Mouse (Mus musculus): ENCODE measurements around the gene Lig4. TPM values are rescaled to one million over a fixed set of nuclear protein-coding genes. Genes with fewer than 3 reads are reported as not detected.
A peak's percentile ranks its signal among the peaks of the same experiment; 100 is the strongest.

Lig4 gene
- polyA plus RNA-seq, 1 experiment from 2014 or later: 4.2 TPM

DNA sequence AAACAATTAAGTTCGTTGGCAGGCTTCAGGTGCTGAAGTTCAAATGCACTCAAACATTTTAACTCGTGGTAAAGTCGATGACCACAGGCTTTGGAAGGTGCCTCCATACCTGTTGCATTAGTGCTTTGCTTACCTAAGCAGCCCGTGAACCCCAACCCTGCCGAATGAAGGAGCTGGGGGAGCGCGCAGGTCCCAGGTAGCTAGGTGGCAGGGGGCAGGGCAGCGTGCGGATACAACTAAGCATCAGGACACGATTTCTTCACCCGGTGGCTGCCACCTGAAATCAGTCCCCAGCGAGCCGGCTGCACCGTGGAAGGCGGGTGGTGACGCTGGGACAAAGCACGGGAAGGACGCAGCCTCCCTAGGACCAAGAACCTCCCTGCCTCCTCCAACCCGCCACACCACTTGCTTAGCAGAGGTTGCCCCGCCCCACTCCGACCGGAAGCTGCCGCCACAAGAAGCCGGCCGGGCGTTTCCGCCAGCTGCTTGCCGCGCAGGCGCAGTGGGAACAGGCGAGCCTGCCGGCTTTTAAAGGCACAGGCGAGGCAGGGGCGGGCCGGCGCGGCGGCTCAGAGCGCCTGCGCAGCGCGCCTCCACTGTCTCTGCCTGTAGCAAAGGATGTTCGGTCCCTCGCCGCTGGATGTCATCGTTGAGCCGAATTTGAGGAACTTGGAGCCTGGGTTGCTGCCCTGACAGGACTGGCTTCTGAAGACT is 1.4 kb downstream of the Lig4 start:
- peak; percentile 96 for ATAC-seq
- Histone ChIP-seq H3K4me2 (replicated peaks) (peak overlapping the region; percentile 66), H3K27ac (0 out of 2 replicates have a peak overlapping the region, but pooled peaks have one; percentile 4), H3K27me3 (replicated peaks) (no peaks in the 10 kb centered on the region), H3K9ac (peak overlapping the region; percentile 52), H3K4me3 (replicated peaks) (peak overlapping the region; percentile 56), H3K36me3 (peaks cover 8% of the 10 kb centered on the region; the same call in 1 of the 2 replicates), H3K4me1 (replicated peaks) (peaks cover 14% of the 10 kb centered on the region; the same call in 1 of the 2 replicates), H3K9me3 (no peaks in the 10 kb centered on the region)
- under 1% methylated on average over 47 of the region's 47 CpGs for WGBS

DNA sequence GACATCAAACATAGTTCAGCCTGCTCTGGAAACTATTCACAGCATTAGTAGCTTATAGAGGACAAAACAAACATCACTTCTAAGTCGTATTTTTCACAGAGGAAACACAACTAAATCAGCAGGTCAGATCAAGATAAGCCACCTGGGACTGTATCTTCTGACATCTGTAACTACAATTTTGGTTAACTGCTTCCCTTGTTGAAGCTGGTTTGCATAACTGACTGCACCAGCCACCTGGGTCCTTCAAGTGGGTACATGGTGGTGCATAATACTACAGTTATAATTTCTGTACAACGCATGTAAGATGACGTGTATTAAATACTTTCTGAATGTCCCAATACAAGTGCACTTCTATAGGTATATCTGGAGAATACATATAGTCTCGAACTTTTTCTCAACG is 2.2 kb downstream of the Lig4 start:
- Histone ChIP-seq H3K27me3 (replicated peaks) (no peaks in the 10 kb centered on the region), H3K9me3 (no peaks in the 10 kb centered on the region), H3K4me1 (replicated peaks) (peaks cover 14% of the 10 kb centered on the region; the same call in 1 of the 2 replicates), H3K4me3 (replicated peaks) (peak overlapping the region; percentile 56), H3K36me3 (peaks cover 8% of the 10 kb centered on the region; the same call in 1 of the 2 replicates), H3K4me2 (replicated peaks) (peak overlapping the region; percentile 62), H3K27ac (no peak overlapping the region), H3K9ac (no peak overlapping the region; the same call in 1 of the 2 replicates)
- no peak for ATAC-seq
- WGBS: 34% methylated on average over 5 of the region's 5 CpGs

DNA sequence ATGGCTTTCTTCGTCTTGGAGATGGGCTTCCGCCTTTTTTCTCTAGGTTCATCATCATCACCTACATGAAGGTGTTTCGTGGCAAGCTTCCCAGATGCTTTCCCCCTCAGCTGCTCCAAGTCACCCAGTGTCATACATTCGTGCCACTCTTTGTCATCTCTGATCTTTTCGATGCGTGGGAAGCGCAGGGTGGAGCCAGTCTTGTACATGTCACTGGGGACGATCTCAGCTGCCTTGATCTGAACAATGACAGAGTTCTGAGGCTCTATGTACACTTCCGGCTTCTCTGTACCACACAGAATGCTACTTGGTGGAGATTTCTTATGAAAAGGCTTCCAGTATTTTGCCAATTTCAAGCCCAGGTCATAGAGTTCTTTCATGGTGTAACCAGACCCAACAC is 5.6 kb downstream of the Lig4 start:
- H3K9ac ChIP-seq: no peak overlapping the region
- no peak overlapping the region for H3K4me2 ChIP-seq (replicated peaks)
- no peak for ATAC-seq
- H3K27ac ChIP-seq: no peak overlapping the region
- H3K4me3 ChIP-seq (replicated peaks): no peak overlapping the region
- H3K36me3 ChIP-seq: peaks cover 8% of the 10 kb centered on the region; the same call in 1 of the 2 replicates
- H3K9me3 ChIP-seq: no peaks in the 10 kb centered on the region
- H3K27me3 ChIP-seq (replicated peaks): no peaks in the 10 kb centered on the region
- H3K4me1 ChIP-seq (replicated peaks): peaks cover 2% of the 10 kb centered on the region; the same call in 1 of the 2 replicates
- 92% methylated on average over 9 of the region's 9 CpGs for WGBS

DNA sequence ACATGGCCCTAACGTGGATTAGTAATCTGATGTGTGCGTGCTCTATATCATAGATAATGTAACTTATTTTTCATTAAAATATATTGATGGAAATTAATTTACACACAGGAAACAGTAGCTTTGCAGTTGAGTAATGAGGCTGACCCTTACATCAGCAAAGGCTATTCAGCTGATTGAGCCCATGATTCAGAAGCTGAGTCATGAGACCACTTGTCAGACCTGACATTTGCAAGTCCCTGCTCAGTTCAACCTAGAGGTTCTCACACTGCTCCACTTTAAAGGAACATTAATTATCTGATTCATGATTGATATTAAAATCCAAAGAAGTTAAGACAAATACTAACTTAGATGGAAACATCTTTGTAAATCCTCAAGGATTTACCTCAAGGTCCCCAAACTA is 17.6 kb downstream of the Lig4 start:
- no peak overlapping the region for H3K4me2 ChIP-seq (replicated peaks)

DNA sequence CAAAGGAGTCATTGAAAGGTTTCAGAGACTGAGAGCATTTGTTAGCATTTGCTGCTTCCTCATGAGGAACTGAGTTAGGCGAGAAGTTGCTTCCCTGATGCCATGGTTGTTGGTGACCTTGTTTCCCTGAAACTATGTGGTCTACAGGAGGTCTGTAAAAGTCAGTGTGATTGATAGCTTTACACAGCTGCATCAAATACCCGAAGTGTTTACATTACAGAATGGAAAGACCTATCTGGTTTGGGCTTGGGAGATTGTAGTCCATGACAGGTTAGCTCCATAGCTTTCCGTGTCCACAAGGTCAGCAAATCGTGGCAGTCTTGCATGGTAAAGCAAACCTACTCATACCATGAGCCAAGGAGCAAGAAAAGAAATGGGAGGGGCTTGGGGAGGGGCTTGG is 19.1 kb downstream of the Lig4 start:
- Histone ChIP-seq H3K27me3 (replicated peaks) (no peaks in the 10 kb centered on the region), H3K27ac (no peak overlapping the region), H3K4me1 (replicated peaks) (no peaks in the 10 kb centered on the region), H3K9me3 (no peaks in the 10 kb centered on the region), H3K4me3 (replicated peaks) (no peak overlapping the region), H3K9ac (no peak overlapping the region), H3K4me2 (replicated peaks) (no peak overlapping the region), H3K36me3 (no peaks in the 10 kb centered on the region)
- no peak for ATAC-seq
- WGBS: 45% methylated on average over 4 of the region's 4 CpGs

More for the DNA sequence above, 17.6 kb downstream of the Lig4 start:
- H3K9ac ChIP-seq: no peak overlapping the region
- H3K9me3 ChIP-seq: no peaks in the 10 kb centered on the region
- no peaks in the 10 kb centered on the region for H3K27me3 ChIP-seq (replicated peaks)
- no peak overlapping the region for H3K27ac ChIP-seq
- H3K4me3 ChIP-seq (replicated peaks): no peak overlapping the region
- H3K4me1 ChIP-seq (replicated peaks): no peaks in the 10 kb centered on the region
- WGBS: 88% methylated on average over 2 of the region's 2 CpGs
- no peaks in the 10 kb centered on the region for H3K36me3 ChIP-seq
- no peak for ATAC-seq

DNA sequence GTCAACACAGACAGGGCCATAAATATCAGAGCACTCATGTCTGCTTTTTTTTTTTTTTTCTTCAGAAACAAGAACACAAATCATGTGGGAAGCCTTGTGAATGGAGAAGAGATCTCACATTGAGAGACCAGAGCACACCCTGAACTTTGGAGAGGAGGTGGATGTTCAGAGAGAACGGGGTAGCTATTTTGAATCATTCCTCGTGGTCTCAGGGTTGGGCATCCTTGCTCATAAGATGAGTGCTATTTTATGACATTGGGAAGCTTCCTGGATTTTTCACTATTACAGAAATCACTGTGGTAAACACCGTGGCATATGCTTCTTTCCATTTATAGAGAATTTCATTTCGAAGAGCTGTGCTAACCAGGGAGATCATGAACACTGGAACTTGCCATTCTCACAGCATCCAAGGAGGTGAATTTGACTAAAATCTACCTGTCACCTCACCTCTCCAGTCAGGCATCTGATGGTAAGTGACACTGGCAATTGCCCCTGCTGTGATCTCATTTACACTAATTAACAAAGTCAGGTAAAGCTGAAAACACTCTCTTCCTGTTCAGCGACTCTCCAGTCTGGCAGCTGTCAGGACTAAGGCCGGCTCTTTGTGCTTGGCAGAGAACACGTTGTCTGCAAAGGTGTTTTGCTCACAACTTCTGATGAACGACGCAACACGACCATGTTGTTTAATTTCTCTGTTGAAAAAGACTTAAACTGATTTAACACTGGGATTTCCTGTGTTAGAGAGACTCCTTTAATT is 28.2 kb downstream of the Lig4 start:
- no peaks in the 10 kb centered on the region for H3K4me1 ChIP-seq (replicated peaks)
- no peak overlapping the region for H3K27ac ChIP-seq
- no peaks in the 10 kb centered on the region for H3K27me3 ChIP-seq (replicated peaks)
- no peak overlapping the region for H3K4me2 ChIP-seq (replicated peaks)
- H3K9me3 ChIP-seq: no peaks in the 10 kb centered on the region
- no peak overlapping the region for H3K9ac ChIP-seq
- ATAC-seq: no peak
- H3K4me3 ChIP-seq (replicated peaks): no peak overlapping the region
- H3K36me3 ChIP-seq: no peaks in the 10 kb centered on the region
- 58% methylated on average over 10 of the region's 10 CpGs for WGBS

DNA sequence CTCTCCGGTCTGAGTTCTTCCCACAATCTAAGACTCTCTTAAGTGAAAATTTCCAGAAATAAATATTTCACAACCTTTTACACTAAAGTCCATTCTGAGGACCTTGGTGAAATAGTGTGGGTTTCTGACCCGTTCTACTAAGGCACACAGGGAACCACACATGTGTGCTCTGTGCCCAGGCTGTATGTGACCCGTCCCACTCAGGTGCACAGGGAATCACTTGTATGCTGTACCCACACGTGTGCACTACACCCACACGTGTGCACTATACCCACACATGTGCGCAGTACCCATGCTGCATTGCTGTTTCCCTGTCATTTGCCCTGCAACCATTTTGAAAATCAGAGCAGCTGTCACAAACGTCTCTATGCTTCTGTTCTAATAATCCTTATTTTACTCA is 41.9 kb downstream of the Lig4 start:
- H3K27ac ChIP-seq: no peak overlapping the region
- WGBS: 69% methylated on average over 7 of the region's 7 CpGs

DNA sequence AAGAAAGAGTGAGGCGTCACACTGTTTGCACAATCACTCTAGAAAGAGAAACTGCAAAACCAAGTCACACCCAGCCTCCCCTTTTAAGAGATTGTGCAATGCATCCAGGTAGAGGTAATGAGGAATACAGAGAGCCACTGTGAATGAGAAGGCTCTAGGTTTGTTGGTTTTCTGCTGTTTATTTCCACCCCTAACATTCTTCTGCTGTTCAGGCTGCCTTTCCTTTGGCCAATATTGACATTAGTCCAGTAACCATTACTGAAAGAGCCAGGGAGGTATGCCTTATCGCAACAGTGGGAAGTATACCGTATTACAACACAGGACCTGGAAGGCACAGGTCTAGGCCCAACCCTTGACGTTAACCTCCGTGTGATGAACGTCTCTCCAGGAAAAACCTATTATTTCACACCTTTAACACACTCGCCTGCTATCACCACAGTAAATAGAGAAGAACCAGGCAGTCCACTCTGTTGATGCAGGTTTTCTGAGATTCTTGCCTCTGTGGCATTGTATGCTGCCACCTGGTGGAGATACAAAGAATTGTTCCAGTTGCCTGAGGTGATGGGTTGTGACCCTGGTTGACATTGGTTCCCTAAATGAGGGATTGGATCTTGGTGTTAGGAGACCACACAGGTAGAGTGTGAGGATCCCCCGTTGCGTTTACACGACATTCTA is 42.5 kb downstream of the Lig4 start:
- 27% methylated on average over 10 of the region's 10 CpGs for WGBS
- no peaks in the 10 kb centered on the region for H3K4me1 ChIP-seq (replicated peaks)
- no peak overlapping the region for H3K4me3 ChIP-seq (replicated peaks)
- H3K27me3 ChIP-seq (replicated peaks): no peaks in the 10 kb centered on the region
- no peaks in the 10 kb centered on the region for H3K9me3 ChIP-seq
- no peaks in the 10 kb centered on the region for H3K36me3 ChIP-seq
- no peak overlapping the region for H3K4me2 ChIP-seq (replicated peaks)
- no peak overlapping the region for H3K9ac ChIP-seq
- ATAC-seq: peak; percentile 86
- no peak overlapping the region for H3K27ac ChIP-seq

More for the DNA sequence above, 41.9 kb downstream of the Lig4 start:
- ATAC-seq: no peak
- H3K9me3 ChIP-seq: no peaks in the 10 kb centered on the region
- H3K4me2 ChIP-seq (replicated peaks): no peak overlapping the region
- H3K9ac ChIP-seq: no peak overlapping the region
- no peaks in the 10 kb centered on the region for H3K27me3 ChIP-seq (replicated peaks)
- H3K4me3 ChIP-seq (replicated peaks): no peak overlapping the region
- H3K36me3 ChIP-seq: no peaks in the 10 kb centered on the region
- no peaks in the 10 kb centered on the region for H3K4me1 ChIP-seq (replicated peaks)

DNA sequence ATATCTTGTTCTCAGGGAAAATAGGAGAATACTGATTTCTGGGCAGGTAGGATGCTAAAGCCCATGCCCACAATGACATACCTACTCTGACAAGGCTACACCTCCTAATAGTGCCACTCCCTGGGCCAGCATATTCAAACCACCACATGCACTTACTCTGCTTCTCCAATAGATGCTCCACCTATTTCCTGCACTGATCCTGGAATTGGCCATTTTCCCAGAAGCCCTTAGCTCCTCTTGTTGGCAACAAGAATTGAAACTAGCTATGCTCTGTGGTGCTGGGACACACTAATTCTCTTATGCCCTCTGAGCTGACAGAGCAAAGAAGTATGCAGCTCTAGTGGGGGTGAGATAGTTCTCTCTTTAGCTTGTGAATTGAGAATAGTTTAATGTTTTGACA is 44.8 kb downstream of the Lig4 start:
- no peak for ATAC-seq
- Histone ChIP-seq H3K36me3 (no peaks in the 10 kb centered on the region), H3K9me3 (no peaks in the 10 kb centered on the region), H3K27ac (no peak overlapping the region), H3K4me3 (replicated peaks) (no peak overlapping the region), H3K9ac (no peak overlapping the region), H3K4me2 (replicated peaks) (no peak overlapping the region), H3K4me1 (replicated peaks) (no peaks in the 10 kb centered on the region), H3K27me3 (replicated peaks) (no peaks in the 10 kb centered on the region)

DNA sequence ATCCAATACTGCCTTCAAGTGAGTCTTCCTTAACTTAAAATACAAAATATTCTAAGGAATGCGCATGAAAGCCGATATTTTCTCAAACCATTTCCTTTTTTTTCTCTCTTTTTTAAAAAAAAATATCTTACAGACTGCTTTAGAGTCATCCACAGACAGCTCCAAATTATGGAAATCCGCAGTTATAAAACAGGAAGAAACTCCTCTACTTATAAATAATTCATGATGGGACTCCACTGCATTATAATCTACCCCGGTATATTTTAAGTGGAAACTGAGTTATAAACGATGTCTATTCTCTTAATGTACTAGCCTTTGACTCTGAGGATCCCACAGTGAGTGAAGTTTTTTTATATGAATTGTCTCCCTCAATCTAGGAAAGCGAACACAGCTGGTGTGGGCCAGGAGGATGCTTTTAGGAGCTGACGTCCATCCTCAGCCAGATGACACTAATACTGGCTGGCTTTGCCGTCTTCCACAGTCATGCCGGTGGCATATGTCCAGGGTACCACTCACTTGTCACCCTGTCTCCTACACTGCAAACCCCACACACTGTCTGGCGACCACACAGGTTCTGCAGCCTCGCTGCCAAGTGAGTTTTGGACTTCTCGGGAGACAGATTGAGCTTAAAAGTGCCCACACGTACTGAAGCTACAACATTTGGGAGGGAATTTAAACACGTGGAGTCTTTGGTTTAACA is 47.6 kb downstream of the Lig4 start:
- H3K36me3 ChIP-seq: no peaks in the 10 kb centered on the region
- ATAC-seq: no peak
- H3K4me3 ChIP-seq (replicated peaks): no peak overlapping the region
- WGBS: 68% methylated on average over 14 of the region's 14 CpGs
- H3K9me3 ChIP-seq: no peaks in the 10 kb centered on the region
- H3K4me2 ChIP-seq (replicated peaks): no peak overlapping the region
- no peak overlapping the region for H3K9ac ChIP-seq
- H3K4me1 ChIP-seq (replicated peaks): no peaks in the 10 kb centered on the region
- no peaks in the 10 kb centered on the region for H3K27me3 ChIP-seq (replicated peaks)
- no peak overlapping the region for H3K27ac ChIP-seq

Data from intestine, embryonic 15.5 days (tissue).